Mouse (Mus musculus): ENCODE measurements around the gene Nodal.
"Not testable (repeated sequence)": the region's sequence is repeated elsewhere in the genome, so short reads cannot be mapped to it uniquely, and the experiment has no call there.

The Nodal gene

GRCm38 (mm10) chr10:61440202-61440800, 22.5 kb downstream of the Nodal start:
- no peak for DNase-seq

GRCm38 (mm10) chr10:61443456-61443855, 25.7 kb downstream of the Nodal start:
- no peak for DNase-seq

- DNase-seq: no peak
Observed at GRCm38 (mm10) chr10:61443876-61444275, 26.1 kb downstream of the Nodal start.

- DNase-seq: no peak
Observed at GRCm38 (mm10) chr10:61445016-61445415, 27.2 kb downstream of the Nodal start.

GRCm38 (mm10) chr10:61447581-61448353, 30.0 kb downstream of the Nodal start:
- DNase-seq: no peak

- DNase-seq: no peak
Observed at GRCm38 (mm10) chr10:61448834-61449233, 31.1 kb downstream of the Nodal start.

GRCm38 (mm10) chr10:61451463-61451930, 33.7 kb downstream of the Nodal start:
- DNase-seq: peak; percentile 23 to 36

GRCm38 (mm10) chr10:61451931-61452617, 34.3 kb downstream of the Nodal start:
- DNase-seq: peak; percentile 39 to 53

GRCm38 (mm10) chr10:61452645-61453044, 34.9 kb downstream of the Nodal start, which contains the start of gene Eif4ebp2:
Gene Eif4ebp2, minus strand, starts transcription at chr10:61452661.
- peak; percentile 98 to 99 for DNase-seq

- not testable (repeated sequence) for DNase-seq
Observed at GRCm38 (mm10) chr10:61453171-61453570, 35.4 kb downstream of the Nodal start.

GRCm38 (mm10) chr10:61457182-61457581, 39.4 kb downstream of the Nodal start:
- DNase-seq: no peak

GRCm38 (mm10) chr10:61465009-61465408, 47.2 kb downstream of the Nodal start:
- DNase-seq: no peak

GRCm38 (mm10) chr10:61466242-61466641, 48.5 kb downstream of the Nodal start:
- DNase-seq: no peak

- no peak for DNase-seq
Observed at GRCm38 (mm10) chr10:61466873-61467272, 49.1 kb downstream of the Nodal start.

- no peak for DNase-seq
Observed at GRCm38 (mm10) chr10:61468900-61469299, 51.1 kb downstream of the Nodal start.

- no peak for DNase-seq
Observed at GRCm38 (mm10) chr10:61473640-61474039, 55.9 kb downstream of the Nodal start.

- no peak for DNase-seq
Observed at GRCm38 (mm10) chr10:61474344-61474743, 56.6 kb downstream of the Nodal start.
